8 mouse cellular contexts compared by ENCODE assay signal in the genomic region with DNA sequence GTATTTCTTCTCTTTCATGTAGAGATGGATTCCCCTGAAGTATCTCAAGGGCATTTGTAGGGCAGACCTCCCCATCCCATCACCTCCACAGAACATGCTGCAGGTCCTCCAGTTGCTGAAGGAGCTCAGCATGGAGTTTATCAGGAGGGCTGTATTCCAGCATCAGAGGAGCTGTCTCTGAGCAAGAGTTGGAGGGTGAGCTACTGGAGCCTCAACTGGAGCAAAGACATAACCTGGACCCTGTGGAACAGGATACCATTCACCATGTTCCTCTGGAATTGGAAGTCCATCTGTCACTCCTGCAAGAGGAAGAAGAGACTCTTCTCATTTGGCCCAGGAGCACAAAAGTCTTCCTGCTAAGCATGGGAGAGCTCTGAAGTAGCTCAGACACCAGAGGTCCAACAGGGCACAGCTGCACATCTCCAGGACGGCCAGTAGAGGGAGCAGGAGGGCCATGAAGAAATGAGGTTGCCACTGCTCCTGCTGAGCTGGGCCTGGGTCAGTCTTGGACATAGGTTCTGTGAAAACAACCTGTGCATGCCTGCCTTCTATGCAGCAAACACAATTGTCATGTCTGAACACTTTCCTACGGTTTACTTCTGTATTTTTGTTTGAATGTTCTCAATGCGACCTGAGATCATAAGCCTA. TPM values are rescaled to one million over a fixed set of nuclear protein-coding genes. Genes with fewer than 3 reads are reported as not detected.
DNase-seq lines count a peak whose midpoint lies in the region.

No protein-coding gene starts in this region.

- DNase-seq in adipocyte (ENCODE audit: low spot score) = peak; percentile 83
- peak; percentile 50 to 78 for DNase-seq in cerebellum, postnatal 4 days (ENCODE audit: low spot score in 2 of 2)
- DNase-seq in gastrocnemius, postnatal 10 days = peak; percentile 72
- DNase-seq in induced T-regulatory cell, adult 2 months (ENCODE audit: low read depth) = peak; percentile 87
- DNase-seq in left cerebral cortex, adult 18-20 months (ENCODE audit: low spot score in 2 of 2) = peak; percentile 73 to 81
- DNase-seq in mesoderm, embryonic 11.5 days (ENCODE audit: low read depth, low spot score) = peak; percentile 80
- peak; percentile 57 for DNase-seq in right cerebral cortex, postnatal 14 days
- peak; percentile 72 for DNase-seq in urinary bladder, postnatal 14 days (ENCODE audit: low spot score)

RNA-seq across cellular contexts. Expression of a gene that starts 5.2 kb away (rescaled TPM):
- not detected for total RNA-seq in gastrocnemius, postnatal 10 days (2021)
- not detected for total RNA-seq in left cerebral cortex, adult 18-20 months (2021)

RNA-seq across cellular contexts. Expression of a gene that starts 12.6 kb away (rescaled TPM):
- total RNA-seq in gastrocnemius, postnatal 10 days (2021) = not detected
- total RNA-seq in left cerebral cortex, adult 18-20 months (2021) = not detected

RNA-seq across cellular contexts. Expression of a gene that starts 19.6 kb away (rescaled TPM):
- total RNA-seq in gastrocnemius, postnatal 10 days (2021) = not detected
- total RNA-seq in left cerebral cortex, adult 18-20 months (2021) = not detected

RNA-seq across cellular contexts. Expression of a gene that starts 25.2 kb away (rescaled TPM):
- under 1 TPM; 0.31 to 0.34 TPM for total RNA-seq in gastrocnemius, postnatal 10 days (2021)
- under 1 TPM; 0.49 to 0.89 TPM for total RNA-seq in left cerebral cortex, adult 18-20 months (2021)

RNA-seq across cellular contexts. Expression of a gene that starts 25.9 kb away (rescaled TPM):
- total RNA-seq in gastrocnemius, postnatal 10 days (2021) = 10 to 100 TPM; 57.1 to 66.3 TPM
- 100 to 1,000 TPM; 100 to 103 TPM for total RNA-seq in left cerebral cortex, adult 18-20 months (2021)

Comparison
In these comparisons a context has a peak if more than half of its experiments do, and no peak if none do; other contexts are left out.
1. Peak in every context shown above with its lines: DNase-seq.